ENCODE assay signal across 8 mouse cellular contexts in the genomic region with DNA sequence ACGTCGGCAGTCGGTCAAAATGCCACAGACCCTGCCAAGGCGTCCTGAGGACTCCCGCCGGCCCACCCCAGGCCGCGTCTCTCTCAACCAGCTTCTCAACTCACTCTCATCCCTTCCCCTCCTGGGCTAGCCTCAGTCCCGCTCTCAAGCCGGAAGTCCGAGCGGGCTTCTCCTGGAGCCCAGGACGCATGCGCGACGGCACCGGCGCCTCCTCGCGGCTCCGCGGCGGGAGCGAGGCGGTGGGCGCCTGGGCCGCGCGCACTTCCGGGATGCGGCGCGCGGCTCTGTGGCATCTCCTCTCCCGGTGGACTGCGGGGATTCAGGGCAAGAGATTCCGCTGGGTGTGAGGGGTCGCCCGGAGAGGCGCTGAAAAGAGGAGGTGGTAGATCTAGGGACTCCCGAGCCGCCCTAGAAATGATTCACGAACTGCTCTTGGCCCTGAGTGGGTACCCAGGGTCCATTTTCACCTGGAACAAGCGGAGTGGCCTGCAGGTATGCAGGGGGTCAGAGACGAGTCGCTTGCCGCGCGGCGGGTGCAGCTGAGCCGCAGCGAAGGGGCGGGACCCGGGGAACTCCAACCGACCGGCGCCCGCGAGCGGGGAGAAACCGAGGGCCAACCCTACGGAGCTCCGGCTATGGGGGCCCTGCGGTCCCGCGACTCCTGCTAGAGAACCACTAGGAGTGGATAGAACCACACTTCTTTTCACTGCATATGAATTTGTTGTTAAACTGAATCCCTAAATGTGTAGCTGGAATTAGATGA. TPM values are rescaled to one million over a fixed set of nuclear protein-coding genes. Genes with fewer than 3 reads are reported as not detected.
DNase-seq lines count a peak whose midpoint lies in the region; ATAC-seq lines count a peak whose summit lies in the region.

TSS of gene Zscan29 (minus strand) at position 146 of the 763 bp plus-strand sequence.

- H3K9me3 ChIP-seq in hindbrain, embryonic 12.5 days (replicated peaks) = no peaks in the 10 kb centered on the region

- peaks cover 24% of the 10 kb centered on the region for H3K4me1 ChIP-seq in hindbrain, embryonic 12.5 days

- peak within 1 kb of the TSS; percentile 83 for H3K4me3 ChIP-seq in hindbrain, embryonic 12.5 days

- DNase-seq in MN1 (ENCODE audit: low spot score) = peak; percentile 92
- peak; percentile 82 for DNase-seq in cerebellum, adult 9-10 months
- peak; percentile 41 to 87 for DNase-seq in frontal cortex, adult 2 months (ENCODE audit: extremely low spot score in 1 of 2, low spot score in 1 of 2)
- DNase-seq in layer of hippocampus, postnatal 14 days (ENCODE audit: low spot score in 2 of 2) = peak; percentile 80 to 91
- peak; percentile 91 for DNase-seq in lung, postnatal 14 days
- DNase-seq in retina, adult 2 months (ENCODE audit: low read depth, low spot score) = peak; percentile 76
- peak; percentile 89 to 93 for DNase-seq in thymus, postnatal 36 days

- ATAC-seq in hindbrain, embryonic 12.5 days (ENCODE audit: low FRiP score) = peak; percentile 96

- H3K27ac ChIP-seq in hindbrain, embryonic 12.5 days = peak within 1 kb of the TSS; percentile 88

- H3K36me3 ChIP-seq in hindbrain, embryonic 12.5 days = peaks cover 36% of the 10 kb centered on the region

- under 1% methylated on average over 66 of the region's 66 CpGs for WGBS in hindbrain, embryonic 12.5 days

- peak within 1 kb of the TSS; percentile 90 for H3K9ac ChIP-seq in hindbrain, embryonic 12.5 days

- peak within 1 kb of the TSS; percentile 74 for H3K4me2 ChIP-seq in hindbrain, embryonic 12.5 days (replicated peaks)

- H3K27me3 ChIP-seq in hindbrain, embryonic 12.5 days = no peaks in the 10 kb centered on the region

RNA-seq across cellular contexts. Expression of gene Zscan29, which starts in this region (rescaled TPM):
- 3.8 and 4.0 TPM in 2 replicates for polyA plus RNA-seq in frontal cortex, adult 2 months (2012; rRNA removed)
- polyA plus RNA-seq in hindbrain, embryonic 12.5 days (2016; fragmentation: Nextera tagmentation; extraction: Ambion mirVana) = 11.5 and 13.6 TPM in 2 replicates
- 1 to 10 TPM; 7.0 to 7.1 TPM for total RNA-seq in layer of hippocampus, postnatal 14 days (2021)

Comparison
In these comparisons a context has a peak if more than half of its experiments do, and no peak if none do; other contexts are left out.
1. Peak in every context shown above with its lines: DNase-seq, ATAC-seq, H3K4me3 ChIP-seq and H3K27ac ChIP-seq.